Mouse (Mus musculus) activated CD4-positive, CD25-positive, alpha-beta regulatory T cell, adult 4 months (primary cell): Measurements from ENCODE around the gene 4931406P16Rik. TPM values are rescaled to one million over a fixed set of nuclear protein-coding genes. Genes with fewer than 3 reads are reported as not detected.

Experiments used
- ATAC-seq: one replicate; pipeline ENCODE4 v1.8.0; 2017
- polyA plus RNA-seq, 2 experiments: library from polyadenylated mRNA; unstranded; fragments of 100-300 nt; shearing (Covaris generic); gene quantifications; one replicate each; pipeline ENCODE4 v1.2.1; 2017

The 4931406P16Rik gene
- polyA plus RNA-seq, 2 experiments from 2014 or later = 23.5 to 24.1 TPM

GRCm38 (mm10) chr7:34309186-34309764, 4.1 kb downstream of the 4931406P16Rik start:
- ATAC-seq = no peak

- ATAC-seq = no peak
Observed at GRCm38 (mm10) chr7:34308586-34308985, 4.8 kb downstream of the 4931406P16Rik start.

GRCm38 (mm10) chr7:34305454-34305853, 7.9 kb downstream of the 4931406P16Rik start:
- ATAC-seq = no peak

GRCm38 (mm10) chr7:34302651-34303050, 10.7 kb downstream of the 4931406P16Rik start:
- ATAC-seq = no peak

GRCm38 (mm10) chr7:34301952-34302351, 11.4 kb downstream of the 4931406P16Rik start:
- ATAC-seq = no peak

GRCm38 (mm10) chr7:34298818-34299217, 14.5 kb downstream of the 4931406P16Rik start:
- ATAC-seq = no peak

- no peak for ATAC-seq
Observed at GRCm38 (mm10) chr7:34296124-34296523, 17.2 kb downstream of the 4931406P16Rik start.

- ATAC-seq = no peak
Observed at GRCm38 (mm10) chr7:34292633-34293032, 20.7 kb downstream of the 4931406P16Rik start.

- ATAC-seq = no peak
Observed at GRCm38 (mm10) chr7:34291265-34291664, 22.1 kb downstream of the 4931406P16Rik start.

- no peak for ATAC-seq
Observed at GRCm38 (mm10) chr7:34290450-34291151, 22.8 kb downstream of the 4931406P16Rik start.

GRCm38 (mm10) chr7:34277656-34278055, 35.7 kb downstream of the 4931406P16Rik start:
- ATAC-seq = no peak

GRCm38 (mm10) chr7:34276066-34276465, 37.3 kb downstream of the 4931406P16Rik start:
- no peak for ATAC-seq

GRCm38 (mm10) chr7:34272465-34272864, 40.9 kb downstream of the 4931406P16Rik start:
- no peak for ATAC-seq

- ATAC-seq = no peak
Observed at GRCm38 (mm10) chr7:34268463-34268862, 44.9 kb downstream of the 4931406P16Rik start.

- no peak for ATAC-seq
Observed at GRCm38 (mm10) chr7:34266421-34266820, 46.9 kb downstream of the 4931406P16Rik start.

GRCm38 (mm10) chr7:34265876-34266346, 47.4 kb downstream of the 4931406P16Rik start:
- peak; percentile 46 for ATAC-seq

GRCm38 (mm10) chr7:34263437-34263836, 49.9 kb downstream of the 4931406P16Rik start:
- ATAC-seq = no peak

GRCm38 (mm10) chr7:34258407-34258806, 54.9 kb downstream of the 4931406P16Rik start:
- no peak for ATAC-seq

GRCm38 (mm10) chr7:34257279-34257678, 56.1 kb downstream of the 4931406P16Rik start:
- ATAC-seq = no peak

- ATAC-seq = no peak
Observed at GRCm38 (mm10) chr7:34255916-34256315, 57.4 kb downstream of the 4931406P16Rik start.

- no peak for ATAC-seq
Observed at GRCm38 (mm10) chr7:34255137-34255536, 58.2 kb downstream of the 4931406P16Rik start.

GRCm38 (mm10) chr7:34252030-34252429, 61.3 kb downstream of the 4931406P16Rik start:
- ATAC-seq = peak; percentile 46

GRCm38 (mm10) chr7:34250738-34251137, 62.6 kb downstream of the 4931406P16Rik start, which contains the start of gene Gm6096:
Gene Gm6096 (plus strand): TSS chr7:34251038.
- ATAC-seq = no peak

- no peak for ATAC-seq
Observed at GRCm38 (mm10) chr7:34246870-34247499, 66.4 kb downstream of the 4931406P16Rik start.
